Mouse (Mus musculus) kidney, adult 11 months (tissue): Measurements from ENCODE around the gene Tenm3.

Experiments
- DNase-seq: peaks from one replicate; pipeline ENCODE4 v3.0.0; 2022

Tenm3 gene

DNA sequence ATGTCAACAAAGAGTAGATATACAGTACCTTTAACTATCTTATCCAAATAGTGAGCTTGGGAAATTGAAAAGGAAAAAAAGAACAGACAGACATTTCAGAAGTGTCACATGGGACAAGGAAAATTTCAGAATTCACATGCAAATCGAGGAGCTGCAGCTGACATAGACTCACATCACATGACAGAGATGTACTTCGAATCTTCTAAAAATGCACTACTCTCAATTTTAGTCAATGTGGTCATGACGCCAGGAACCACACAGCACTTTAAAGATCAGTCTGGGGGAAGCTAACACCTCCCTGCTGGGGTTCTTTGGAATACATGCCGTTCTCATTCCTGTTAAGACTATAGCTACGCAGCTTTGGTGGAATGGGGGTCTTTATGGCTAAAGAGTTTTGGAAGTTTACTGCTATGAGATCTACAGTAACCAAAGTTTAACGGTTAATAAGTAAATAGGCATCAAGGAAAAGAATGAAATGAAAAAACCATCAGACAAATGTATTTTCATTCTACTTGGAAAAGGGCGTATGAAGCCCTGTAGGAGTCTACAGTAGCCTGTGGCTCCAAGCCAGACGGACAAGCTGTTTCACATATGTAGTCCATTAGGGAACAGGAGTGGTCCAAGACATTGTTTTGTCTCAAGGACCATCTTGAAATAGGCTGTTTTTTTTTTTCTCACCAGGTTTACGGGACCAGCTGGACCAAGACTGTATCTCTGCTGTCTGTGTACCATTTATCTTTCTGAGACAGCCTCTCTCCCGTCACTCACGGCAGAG, 530.4 kb downstream of the Tenm3 start:
- no peak for DNase-seq

DNA sequence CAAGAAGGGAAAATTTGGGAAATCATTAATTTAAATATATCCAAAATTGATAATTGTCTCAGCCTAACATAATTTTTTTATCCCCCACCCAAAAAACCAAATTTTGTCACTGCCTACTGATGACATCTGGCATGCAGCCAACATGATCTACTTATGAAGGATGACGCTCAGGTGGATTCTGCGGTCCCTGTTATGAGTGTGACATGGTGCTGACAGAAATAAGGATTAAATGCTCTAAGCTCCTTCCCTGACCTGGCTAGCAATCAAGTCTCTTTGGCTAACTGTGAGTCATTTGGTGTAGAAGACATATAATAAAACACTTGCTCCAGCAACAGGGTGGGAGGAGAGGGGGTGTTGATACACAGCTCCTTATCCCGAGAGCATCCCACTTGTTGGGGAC, 532.0 kb downstream of the Tenm3 start:
- no peak for DNase-seq

DNA sequence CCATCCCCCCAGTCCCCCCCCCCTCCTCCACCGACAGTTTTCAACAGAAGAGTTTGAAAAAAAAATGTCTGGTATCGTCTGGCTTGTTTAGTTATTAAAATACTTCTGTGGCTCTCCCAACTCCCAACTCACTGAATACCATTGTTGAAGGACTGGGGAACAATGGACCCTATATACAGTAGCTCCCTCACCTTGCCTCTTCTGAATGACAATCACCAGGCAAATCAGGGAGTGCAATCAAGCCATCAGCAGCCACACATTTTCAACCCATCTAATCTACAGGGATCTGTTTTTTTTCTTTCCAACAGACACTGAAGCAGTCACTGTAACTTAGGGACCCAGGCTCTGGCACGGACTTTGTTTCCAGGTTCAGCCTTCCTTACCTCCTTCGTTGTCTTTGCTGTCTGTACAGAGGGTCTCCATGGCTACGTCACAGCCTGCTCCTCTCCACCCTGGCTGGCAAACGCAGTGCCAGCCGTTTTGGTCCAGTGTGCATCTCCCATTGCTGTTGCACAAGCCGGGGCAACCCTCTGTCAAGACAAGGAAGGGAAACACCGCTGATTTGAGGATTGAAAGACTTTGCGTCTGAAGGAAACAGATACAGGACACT, 533.4 kb downstream of the Tenm3 start:
- DNase-seq, result no peak

DNA sequence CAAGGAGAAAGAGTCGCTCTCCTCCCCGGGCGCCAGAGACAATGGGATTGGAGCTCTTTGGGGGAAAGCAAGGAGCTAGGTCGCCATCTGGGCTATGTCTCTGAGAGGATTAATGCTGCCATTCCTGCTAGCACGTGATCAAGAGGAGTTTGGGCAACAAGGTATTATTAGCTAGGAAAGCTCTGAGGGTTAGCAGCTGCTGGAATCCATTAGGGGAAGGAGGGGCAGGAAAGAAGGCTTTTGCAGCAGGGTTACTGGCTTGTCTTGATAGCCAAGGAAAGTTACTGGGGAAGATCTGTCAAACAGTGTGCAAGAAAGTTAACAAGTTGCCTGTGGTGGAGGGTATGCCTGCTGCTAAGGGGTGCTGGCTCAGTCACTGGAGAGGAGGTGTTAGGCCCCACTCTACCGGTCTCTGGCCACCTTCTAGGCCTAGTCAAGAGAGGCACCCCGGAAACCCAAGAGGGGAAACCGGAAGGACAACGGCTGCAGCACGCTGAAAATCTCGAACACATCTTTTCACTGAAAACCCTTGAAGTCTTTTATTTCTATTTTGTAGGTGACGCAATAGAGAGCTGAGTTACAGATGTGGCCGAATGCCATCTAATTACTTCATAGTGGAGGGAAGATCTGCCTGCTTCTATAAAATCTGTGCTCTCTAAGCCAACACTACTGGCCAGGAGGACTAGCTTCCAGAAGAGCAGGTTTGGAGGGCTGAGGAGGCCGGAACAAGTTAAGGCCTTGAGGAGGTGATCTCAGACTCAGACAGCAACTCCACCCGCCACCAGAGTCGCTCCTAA, 534.4 kb downstream of the Tenm3 start:
- DNase-seq, result no peak

DNA sequence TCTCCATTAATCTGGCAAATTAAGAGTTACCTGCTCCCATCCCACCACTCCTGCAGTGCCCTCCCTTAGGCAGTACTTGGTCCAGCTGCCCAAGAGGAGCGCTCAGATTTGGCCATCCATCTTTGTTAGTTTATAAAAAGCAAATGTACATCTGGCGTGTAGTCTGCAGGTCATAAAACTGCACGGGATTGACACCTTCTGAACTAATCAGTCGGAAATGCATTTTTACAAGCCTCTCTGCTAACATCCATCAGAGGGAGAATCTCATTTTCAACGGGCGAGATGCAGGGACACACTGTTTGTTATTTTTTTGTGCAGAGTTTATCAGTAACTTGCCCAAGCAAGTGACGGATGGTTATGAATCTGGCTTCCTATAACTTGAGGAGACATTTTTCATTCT, 539.5 kb downstream of the Tenm3 start:
- no peak for DNase-seq

DNA sequence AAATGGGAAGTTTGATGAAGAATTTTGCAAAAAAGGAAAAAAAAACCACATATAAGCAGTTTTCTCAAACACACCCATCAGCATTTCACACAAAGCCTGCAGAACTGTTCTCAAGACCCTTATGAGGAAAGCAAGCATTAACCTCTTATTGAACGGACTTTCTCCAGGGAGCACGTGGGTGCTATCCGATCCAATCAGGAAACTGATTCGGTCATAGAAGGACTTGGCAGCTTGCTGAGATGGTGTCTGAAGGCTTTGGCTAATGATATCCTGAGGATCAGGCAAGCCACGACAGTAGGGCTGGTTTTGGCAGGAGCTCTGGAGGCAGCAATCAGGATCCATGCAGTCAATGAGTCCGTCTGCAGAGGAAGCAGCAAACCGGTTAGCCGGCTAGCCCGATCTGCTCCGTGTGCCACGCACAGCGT, 543.1 kb downstream of the Tenm3 start:
- DNase-seq, result no peak

DNA sequence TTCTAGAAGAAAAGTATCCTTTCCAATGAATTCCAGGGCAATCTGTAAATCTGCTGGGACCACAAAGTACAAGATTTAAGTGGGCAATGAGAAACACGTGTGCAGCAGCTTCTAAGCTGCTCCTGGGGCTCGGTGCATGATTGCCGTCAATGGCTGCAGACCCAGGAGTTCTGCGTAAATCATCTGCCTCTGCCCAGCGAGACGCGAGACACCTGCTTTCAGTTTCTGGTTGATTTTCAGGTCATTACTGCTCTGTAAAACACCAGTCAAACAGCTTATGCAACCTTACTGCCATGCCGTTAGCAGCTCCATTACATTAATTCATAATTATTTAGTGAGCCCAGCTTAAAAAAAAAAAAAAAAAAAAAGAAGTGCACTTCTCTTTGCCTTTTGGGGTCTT, 543.7 kb downstream of the Tenm3 start:
- DNase-seq, result no peak

DNA sequence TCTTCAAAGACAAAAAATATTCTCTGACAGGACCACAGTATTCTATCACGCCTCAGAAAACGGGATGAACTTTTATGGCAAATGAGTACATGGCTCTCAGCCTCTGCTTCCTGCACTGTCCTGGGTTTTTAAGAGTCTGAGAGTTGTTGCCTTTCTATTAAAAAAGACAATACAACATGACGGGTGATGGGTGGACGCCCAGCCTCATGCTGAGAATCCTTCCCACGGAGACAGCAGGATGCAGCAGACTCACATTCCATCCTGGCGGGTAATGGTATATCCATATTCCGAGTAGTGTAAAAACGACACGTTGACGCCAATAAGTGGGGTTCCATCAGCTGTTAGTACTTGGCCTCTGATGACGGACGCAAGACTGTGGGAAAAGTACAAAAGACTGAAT, 544.4 kb downstream of the Tenm3 start:
- no peak for DNase-seq

DNA sequence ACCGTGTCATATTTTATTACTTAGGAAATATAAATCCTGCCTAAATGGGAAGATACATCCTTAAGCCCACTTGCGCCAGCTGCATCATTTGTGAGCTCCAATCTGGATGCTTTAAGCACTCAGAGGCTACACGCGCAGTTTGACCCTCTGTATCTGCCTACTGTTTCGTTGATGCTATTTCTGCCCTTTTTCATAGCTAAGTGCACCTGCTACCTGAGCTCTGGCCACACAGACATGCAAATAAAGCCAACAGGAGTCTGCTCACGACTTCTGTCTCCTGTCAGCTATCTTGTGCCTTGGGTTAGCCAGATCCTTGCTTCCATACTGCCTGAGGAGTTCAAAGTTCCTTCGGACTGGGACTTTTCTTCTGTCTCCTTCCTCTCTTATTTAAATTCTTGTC, 547.4 kb downstream of the Tenm3 start:
- DNase-seq, result no peak

DNA sequence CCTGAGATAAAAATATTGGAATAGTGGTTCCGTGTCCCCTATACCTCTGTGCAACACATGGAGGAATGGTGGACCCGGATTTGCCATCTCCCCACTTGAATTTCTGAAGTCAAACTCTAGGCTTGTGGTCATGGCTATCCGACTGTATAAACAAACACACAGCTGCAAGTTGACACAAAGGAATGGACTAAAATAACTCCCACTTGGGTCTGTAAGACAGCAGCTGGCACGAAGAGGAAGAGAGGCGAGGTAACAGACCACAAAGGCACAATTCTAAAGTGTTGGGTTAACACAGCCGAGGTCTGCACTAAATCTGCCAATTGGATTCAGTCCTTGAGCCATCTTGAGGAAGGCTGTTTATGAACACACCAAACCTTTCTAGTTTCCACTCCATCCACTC, 548.2 kb downstream of the Tenm3 start:
- DNase-seq, result no peak

DNA sequence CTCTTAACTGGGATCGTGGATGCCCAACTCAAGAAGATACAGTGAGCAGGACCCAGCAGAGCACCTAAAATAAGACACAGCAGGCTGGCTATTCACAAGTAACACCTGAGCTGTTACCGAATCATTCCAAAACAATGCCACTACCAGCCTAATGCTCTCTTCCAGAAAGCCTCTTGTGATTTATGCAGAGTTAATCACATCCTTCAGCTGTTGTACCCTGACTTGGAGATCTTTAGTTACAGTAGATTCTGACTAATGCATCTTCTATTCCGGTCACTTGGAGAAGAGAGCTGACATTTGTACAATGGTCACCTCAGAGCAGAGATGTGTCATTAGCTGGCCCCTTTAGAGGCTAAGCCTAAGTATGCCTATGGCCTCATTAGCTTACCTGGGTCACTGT, 550.0 kb downstream of the Tenm3 start:
- no peak for DNase-seq

DNA sequence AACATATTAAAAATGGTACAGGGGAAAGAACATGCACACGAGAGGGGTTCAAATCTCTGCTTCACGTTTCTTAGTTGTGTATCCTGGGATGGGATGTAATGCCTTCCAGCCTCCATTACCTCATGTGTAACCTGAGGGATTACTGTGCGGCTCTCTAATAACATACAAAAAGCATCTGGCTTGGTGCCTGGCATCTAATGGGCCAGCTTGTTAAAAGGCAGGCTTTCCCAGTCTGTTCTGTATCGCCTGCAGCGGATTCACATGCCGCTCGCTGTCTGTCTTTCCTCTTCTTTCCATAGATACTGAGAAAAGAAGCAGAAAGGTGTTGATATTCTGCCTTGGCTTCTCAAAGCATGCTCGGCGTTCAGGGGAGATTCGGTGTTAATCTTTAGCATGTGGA, 558.3 kb downstream of the Tenm3 start:
- no peak for DNase-seq

DNA sequence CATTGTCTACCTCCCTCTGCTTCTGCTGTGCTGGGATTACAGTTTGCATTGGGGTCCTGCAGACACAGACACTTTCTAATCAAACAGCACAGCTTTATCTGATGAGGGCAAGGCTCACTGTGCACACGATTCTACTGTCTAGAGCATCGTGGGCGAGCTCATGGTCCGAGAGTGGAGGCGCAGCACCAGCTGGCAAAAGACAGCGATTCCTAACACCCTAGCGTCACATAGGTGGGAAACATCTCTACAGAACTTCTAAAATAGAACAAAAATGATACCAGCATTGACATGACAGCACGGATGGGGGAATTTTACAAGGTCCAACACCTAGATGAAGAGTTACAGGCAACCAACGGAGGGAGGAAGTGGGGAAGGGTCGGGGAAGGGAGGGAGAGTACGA, 561.9 kb downstream of the Tenm3 start:
- no peak for DNase-seq

DNA sequence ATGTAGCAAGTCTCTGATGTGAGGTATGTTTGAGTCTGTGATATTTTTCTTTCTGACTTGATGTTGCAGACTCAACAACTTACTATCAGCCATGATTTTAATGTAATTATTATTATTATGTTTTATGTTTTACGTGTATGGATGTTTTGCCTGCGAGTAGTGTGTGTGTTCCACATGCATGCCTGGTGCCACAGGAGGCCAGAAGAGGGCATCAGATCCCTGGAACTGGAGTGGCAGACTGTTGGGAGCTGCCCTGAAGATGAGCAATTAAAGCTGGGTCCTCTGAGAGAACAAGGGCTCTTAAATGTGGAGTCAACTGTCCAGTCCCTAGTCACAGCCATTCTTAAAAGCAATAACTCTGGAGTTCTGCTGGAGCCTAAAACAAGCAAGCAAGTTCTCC, 564.4 kb downstream of the Tenm3 start:
- no peak for DNase-seq

DNA sequence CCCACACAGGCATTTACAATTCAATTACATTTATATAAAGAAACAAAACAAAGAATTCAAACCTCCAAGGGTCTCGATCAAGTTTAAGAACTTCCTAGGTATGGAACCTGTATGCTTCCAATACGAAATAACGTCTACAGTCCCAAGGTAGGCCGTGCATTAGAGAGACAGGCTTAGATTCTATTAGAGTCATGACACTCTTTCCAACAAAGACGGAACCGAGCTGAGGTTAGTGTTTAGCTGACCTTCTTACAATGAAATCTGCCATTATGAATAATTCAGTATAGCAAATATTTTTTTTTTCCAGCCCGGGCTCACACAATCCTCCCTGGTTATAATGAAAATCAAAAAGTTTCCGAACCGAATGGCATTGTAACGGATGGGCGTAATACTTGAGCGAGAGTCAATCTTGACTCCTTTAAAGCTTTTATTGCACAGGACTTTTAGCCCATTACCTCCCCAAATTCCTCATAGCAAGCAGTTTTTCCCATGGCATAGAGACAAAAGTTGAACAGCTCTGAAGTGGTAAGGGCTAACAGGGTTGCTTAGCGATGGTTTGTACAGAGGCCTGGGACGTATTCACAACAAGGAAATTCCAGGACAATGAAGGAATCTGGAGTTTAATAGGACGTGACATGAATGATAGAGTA, 565.6 kb downstream of the Tenm3 start:
- no peak for DNase-seq

DNA sequence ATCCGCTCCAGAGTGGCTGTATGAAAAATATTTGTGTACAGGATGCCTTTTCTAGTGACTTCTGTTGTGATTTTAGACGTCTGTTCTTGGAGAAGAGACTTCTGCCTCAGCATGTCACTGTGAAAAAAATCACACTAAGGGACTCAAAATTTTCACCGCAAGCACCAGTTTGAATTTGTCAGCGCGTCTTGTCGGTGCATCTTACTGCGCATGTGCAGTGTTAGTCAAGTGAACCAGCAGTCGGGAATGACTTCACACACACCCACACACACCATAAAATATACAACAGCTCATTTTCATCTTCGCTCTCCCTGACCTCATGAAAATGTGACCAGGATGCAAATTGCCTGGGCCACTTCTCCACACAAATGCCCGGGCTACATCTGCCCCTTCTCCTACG, 568.7 kb downstream of the Tenm3 start:
- DNase-seq, result no peak

DNA sequence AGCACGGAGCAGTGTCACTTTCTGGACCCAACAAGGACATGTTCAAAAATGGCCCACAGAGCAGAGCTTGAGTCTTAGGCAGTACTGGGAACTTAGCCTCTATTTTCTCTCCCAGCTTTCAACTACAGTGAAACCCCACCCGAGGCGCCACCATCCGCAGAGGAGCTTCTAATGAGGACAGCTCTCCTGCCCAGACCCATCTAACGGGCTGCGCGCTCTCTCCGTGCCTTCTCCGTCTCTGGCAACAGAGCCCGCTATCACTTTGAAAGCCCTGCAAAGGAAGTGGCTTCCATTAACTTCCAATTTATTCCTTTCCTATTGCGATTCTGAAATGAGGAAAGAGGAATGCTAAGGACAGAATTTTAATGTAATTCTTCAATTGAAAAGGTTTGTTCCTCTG, 569.2 kb downstream of the Tenm3 start:
- no peak for DNase-seq

DNA sequence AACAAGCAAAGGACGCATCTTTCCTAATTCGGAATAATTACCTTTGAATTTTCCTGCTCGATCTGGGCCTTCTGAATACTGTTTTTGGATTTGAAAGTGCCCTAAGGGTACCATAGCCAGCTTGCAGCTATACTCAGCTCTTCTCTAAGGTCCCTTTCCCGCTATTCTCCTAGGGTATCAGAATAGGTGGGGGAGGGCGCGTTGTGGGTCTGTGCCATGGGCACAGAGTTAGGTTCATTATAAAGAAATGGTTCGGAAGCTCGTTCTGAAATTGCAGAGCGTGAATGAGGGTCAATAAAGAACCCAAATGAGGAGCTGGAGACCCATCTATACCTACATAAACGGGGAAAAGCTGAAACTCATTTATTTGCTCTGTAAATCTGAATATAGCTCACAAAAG, 575.1 kb downstream of the Tenm3 start:
- DNase-seq, result no peak

DNA sequence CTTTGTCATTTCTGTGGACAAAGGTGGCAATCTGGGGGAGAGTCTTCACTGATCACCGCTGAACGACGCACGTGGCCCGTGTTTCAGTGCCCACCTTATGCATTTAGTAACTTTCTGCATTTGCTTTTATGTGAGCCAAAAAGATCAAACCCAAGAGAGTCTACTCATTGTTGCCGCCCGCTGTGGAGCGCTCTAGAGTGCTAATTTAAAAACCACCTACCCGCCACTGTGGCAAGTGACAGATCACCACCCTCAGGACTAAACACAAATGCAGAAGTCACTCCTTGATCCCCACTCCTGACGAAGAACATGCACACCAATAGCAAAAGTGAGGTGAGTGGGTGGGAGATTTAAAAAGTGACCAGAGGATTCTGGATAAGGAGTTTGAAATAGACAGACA, 583.5 kb downstream of the Tenm3 start:
- no peak for DNase-seq

DNA sequence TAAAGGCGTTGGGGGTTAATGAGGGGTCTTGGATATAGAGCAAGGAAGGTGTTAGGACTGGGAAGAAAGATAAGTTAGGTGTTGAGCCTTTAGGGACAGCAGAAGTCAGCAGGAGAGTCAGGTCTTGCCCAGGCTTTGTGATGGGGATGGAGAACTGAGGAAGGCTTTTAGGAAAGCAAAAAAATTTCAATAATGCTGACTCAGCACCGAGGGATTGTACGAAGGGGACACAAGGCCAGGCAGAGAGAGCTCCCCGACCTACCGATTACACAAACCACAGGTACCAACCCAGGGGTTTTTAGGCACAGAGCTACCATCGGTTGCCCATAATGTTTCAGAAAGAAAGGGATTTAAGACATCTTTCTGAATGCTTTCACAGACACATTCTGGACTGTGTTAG, 583.9 kb downstream of the Tenm3 start:
- DNase-seq, result no peak

DNA sequence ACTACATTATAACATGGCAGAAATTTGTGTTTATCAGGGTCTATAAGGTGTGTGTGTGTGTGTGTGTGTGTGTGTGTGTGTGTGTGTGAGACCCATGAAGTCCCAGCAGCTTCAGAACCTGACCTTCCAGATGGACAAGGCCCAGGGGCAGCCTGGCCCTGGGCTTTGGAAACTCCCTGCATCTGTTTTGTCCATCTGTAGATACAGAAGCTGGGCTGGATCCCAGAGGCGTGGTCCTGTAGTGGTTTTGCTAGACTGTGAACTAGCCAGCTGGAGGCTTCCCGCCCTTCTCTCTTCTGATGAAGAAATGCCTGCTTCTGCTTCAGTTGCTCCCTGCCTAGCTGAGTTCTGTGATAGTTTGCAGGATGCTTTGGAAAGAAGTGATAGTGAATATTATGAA, 599.9 kb downstream of the Tenm3 start:
- DNase-seq, result no peak

DNA sequence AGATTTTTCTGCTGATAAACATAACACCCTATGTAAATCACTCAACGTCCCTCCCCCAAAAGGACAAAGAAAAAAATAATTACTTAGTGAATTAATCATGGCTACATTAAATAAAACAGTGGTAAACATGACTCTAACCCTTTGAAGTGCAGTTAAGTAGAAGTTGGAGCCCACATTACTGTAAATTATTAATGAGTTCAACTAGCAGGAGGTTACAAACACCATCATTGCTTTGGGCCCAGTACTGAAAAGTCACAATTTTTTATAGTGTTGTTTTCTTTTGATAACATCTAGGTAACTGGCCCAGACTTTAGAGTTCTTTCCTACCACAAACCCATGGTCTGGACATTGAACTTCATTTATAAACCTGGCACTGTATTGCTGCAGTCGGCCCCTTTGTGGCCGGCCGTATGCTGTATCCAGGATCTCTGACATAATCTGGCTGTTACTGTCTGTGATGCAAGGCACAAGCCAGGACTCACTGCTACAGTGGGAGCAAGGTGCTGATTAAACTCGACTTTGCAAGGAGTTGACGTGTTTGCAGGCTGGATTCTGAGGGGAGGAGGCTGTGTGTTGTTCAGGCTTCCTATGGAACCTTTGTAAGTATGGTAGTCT, 602.7 kb downstream of the Tenm3 start:
- no peak for DNase-seq

DNA sequence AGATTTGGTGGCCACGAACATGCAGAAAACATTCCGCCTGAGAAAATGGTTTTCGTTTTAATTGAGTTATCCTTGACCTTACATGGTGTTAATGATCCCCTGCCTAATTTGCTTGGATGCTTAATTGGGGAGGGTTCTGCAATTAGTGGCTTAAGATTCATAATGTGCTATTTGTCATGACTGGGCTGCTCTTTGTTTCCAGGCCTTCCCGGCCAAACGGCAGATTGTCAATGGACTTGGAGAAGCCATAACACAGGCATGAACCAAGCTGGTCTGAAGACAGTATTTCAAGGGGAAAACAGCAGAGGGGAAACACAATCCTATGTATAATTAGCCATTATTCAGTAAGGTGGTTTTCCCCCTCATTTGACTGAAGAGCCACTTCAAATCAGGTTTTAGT, 606.8 kb downstream of the Tenm3 start:
- DNase-seq, result no peak
